Mouse (Mus musculus) liver, embryonic 15.5 days (tissue): ENCODE results near the gene Kazn. TPM values are rescaled to one million over a fixed set of nuclear protein-coding genes. Genes with fewer than 3 reads are reported as not detected.

Experiments used
- ATAC-seq: fragments of 200-750 bp; cut with Nextera tagmentation; 2 replicates; pipeline ENCODE4 v1.8.0; 2017; ENCODE audit warnings: moderate number of reproducible peaks, mild to moderate bottlenecking, moderate library complexity; ENCODE audit not compliant: insufficient read depth
- H3K27ac ChIP-seq: fragments of 300-500 bp; sonication (generic); replicated peaks from 2 replicates; pipeline ENCODE4 v1.5.1; 2015; ENCODE audit warnings: mild to moderate bottlenecking, inconsistent platforms
- H3K27me3 ChIP-seq: fragments of 300-500 bp; sonication (generic); 2 replicates; pipeline ENCODE4 v1.6.1; 2015; ENCODE audit warnings: mild to moderate bottlenecking, inconsistent platforms
- H3K36me3 ChIP-seq: fragments of 300-500 bp; sonication (generic); replicated peaks from 2 replicates; pipeline ENCODE4 v1.6.1; 2015; ENCODE audit warnings: moderate library complexity, mild to moderate bottlenecking, inconsistent platforms
- H3K4me1 ChIP-seq: fragments of 300-500 bp; sonication (generic); replicated peaks from 2 replicates; pipeline ENCODE4 v1.6.1; 2015; ENCODE audit warnings: inconsistent platforms
- H3K4me2 ChIP-seq: fragments of 300-500 bp; sonication (generic); 2 replicates; pipeline ENCODE4 v1.6.1; 2015; ENCODE audit warnings: moderate library complexity, mild to moderate bottlenecking, inconsistent platforms
- H3K4me3 ChIP-seq: fragments of 300-500 bp; sonication (generic); replicated peaks from 2 replicates; pipeline ENCODE4 v1.5.1; 2015; ENCODE audit warnings: mild to moderate bottlenecking, inconsistent platforms
- H3K9ac ChIP-seq: fragments of 300-500 bp; sonication (generic); 2 replicates; pipeline ENCODE4 v1.6.1; 2015; ENCODE audit warnings: moderate library complexity, mild to moderate bottlenecking, inconsistent platforms
- H3K9me3 ChIP-seq: fragments of 300-500 bp; sonication (generic); replicated peaks from 2 replicates; pipeline ENCODE4 v1.6.1; 2016; ENCODE audit warnings: inconsistent platforms
- WGBS: fragments of 180-500 bp; shearing (Covaris S2); methylation state at CpG from one replicate; pipeline ENCODE4 v1.1.7; 2015; ENCODE audit warnings: mixed read lengths; ENCODE audit not compliant: insufficient replicate concordance; 5-methylcytosine and 5-hydroxymethylcytosine counted together
- polyA plus RNA-seq: library from polyadenylated mRNA; unstranded; fragments of >200 nt; fragmentation: Nextera tagmentation; extraction: Ambion mirVana; gene quantifications from 2 replicates; pipeline ENCODE4 v1.2.1, GENCODE M21; 2015

Gene Kazn
- polyA plus RNA-seq, 1 experiment from 2014 or later, result 0.70 TPM

GRCm38 (mm10) chr4:142103081-142103671 is 136.0 kb downstream of the Kazn start:
- Histone ChIP-seq H3K9me3 (no peaks in the 10 kb centered on the region), H3K4me1 (no peaks in the 10 kb centered on the region), H3K4me3 (no peak overlapping the region), H3K27ac (no peak overlapping the region), H3K4me2 (no peak overlapping the region), H3K9ac (no peak overlapping the region), H3K27me3 (no peaks in the 10 kb centered on the region), H3K36me3 (no peaks in the 10 kb centered on the region)
- WGBS, result 33% methylated on average over 12 of the region's 12 CpGs
- ATAC-seq, result no peak

DNA sequence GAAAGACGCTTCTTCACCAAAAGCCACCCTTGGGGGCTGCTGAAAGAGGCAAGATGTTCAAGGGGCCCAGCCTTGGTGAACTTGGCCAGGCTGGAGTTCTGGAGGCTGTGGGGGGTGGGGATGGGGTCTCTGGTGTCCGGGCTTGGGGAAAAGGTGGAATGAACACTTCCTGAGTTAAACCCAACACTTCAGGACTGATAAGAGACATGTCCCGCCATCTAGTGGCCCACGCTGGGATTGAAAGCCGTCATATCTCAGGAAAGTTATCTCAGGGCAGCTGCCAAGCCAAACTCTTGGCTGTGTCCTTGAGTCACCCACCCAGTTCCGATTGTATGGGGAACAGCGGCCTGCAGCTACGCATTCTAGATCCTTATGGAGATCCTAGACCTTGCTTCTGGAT is 140.9 kb downstream of the Kazn start:
- 0 out of 2 replicates have a peak overlapping the region, but pooled peaks have one; percentile 33 for H3K27ac ChIP-seq
- H3K4me2 ChIP-seq, result peak overlapping the region; percentile 49
- whole genome bisulfite sequencing, result 8% methylated on average over 8 of the region's 8 CpGs

DNA sequence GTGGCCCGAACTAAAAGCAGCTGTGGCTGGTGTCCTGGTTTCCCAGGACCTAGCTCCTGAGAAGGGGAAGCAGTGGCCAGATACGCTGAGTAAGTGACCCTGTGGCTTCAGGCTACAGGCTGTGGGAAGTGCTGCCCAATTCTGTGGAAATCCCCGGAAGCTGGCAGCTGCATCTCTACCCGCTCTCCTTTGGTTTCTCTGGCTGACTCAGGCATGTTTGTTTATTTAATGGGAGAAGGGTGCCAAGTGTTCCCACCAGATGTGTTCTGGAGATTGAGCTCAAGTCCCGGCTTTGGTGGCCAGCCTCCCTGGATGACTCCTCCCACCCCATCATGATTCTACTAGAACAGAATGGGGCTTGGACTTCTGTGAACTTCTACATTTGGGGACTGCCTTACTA is 141.3 kb downstream of the Kazn start:
- 6% methylated on average over 5 of the region's 5 CpGs for WGBS
- no peak for ATAC-seq
- peak overlapping the region; percentile 49 for H3K4me2 ChIP-seq
- H3K9ac ChIP-seq, result no peak overlapping the region
- H3K4me3 ChIP-seq, result no peak overlapping the region
- no peaks in the 10 kb centered on the region for H3K36me3 ChIP-seq
- H3K9me3 ChIP-seq, result no peaks in the 10 kb centered on the region
- H3K27me3 ChIP-seq, result no peaks in the 10 kb centered on the region
- H3K27ac ChIP-seq, result peak overlapping the region; percentile 33; the same call in 1 of the 2 replicates
- H3K4me1 ChIP-seq, result peaks cover 5% of the 10 kb centered on the region

More for the DNA sequence above, 140.9 kb downstream of the Kazn start:
- no peaks in the 10 kb centered on the region for H3K36me3 ChIP-seq
- H3K9ac ChIP-seq, result no peak overlapping the region
- no peaks in the 10 kb centered on the region for H3K27me3 ChIP-seq
- H3K9me3 ChIP-seq, result no peaks in the 10 kb centered on the region
- peaks cover 5% of the 10 kb centered on the region for H3K4me1 ChIP-seq
- ATAC-seq, result no peak
- no peak overlapping the region for H3K4me3 ChIP-seq

DNA sequence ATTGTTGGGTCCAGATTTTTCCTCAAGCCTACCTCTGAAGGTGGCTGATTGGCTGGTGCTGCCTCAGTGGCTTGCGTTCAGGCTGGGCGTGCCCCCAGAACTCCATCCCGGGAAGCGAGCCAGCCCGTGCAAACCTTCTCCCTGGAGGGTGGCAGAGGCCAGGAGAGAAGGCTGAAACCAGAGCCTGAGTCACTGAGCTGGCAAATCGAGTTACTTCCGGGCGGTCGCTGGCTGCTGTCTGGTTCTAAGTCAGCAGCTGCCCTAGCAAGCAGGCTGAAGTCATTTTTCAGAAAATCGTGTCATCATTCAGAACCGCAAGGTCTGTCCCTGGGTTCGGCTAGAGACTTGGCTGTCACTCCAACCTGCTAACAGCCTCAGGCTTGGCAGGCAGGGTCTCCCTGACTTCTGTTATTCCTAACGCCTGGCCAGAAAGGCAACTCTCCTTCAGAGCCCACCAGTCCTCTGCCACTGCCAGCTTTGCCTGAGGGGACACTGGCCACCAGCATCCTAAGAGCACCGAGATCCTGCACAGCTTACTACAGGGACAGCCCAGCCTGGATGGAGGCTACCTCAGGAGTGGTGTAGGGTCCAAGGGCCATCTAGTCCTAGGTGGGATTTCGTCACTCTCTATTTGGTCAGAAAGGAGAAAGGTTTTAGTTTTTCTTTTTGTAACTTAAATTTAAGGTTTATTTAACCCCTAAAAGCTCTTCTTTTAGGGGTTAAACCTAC is 143.5 kb downstream of the Kazn start:
- ATAC-seq, result no peak
- Histone ChIP-seq H3K9ac (no peak overlapping the region), H3K36me3 (no peaks in the 10 kb centered on the region), H3K4me3 (no peak overlapping the region), H3K9me3 (no peaks in the 10 kb centered on the region), H3K27me3 (no peaks in the 10 kb centered on the region), H3K4me2 (no peak overlapping the region), H3K4me1 (peaks cover 5% of the 10 kb centered on the region), H3K27ac (no peak overlapping the region)
- WGBS, result 59% methylated on average over 15 of the region's 15 CpGs

GRCm38 (mm10) chr4:142094386-142094785 is 144.8 kb downstream of the Kazn start:
- no peak overlapping the region for H3K9ac ChIP-seq
- H3K4me3 ChIP-seq, result no peak overlapping the region
- WGBS, result 67% methylated on average over 11 of the region's 11 CpGs
- 0 out of 2 replicates have a peak, but pooled peaks have one; percentile 36 for ATAC-seq
- H3K27ac ChIP-seq, result no peak overlapping the region
- H3K9me3 ChIP-seq, result no peaks in the 10 kb centered on the region
- H3K4me1 ChIP-seq, result peaks cover 5% of the 10 kb centered on the region
- H3K4me2 ChIP-seq, result no peak overlapping the region
- no peaks in the 10 kb centered on the region for H3K36me3 ChIP-seq
- H3K27me3 ChIP-seq, result peaks cover 3% of the 10 kb centered on the region; the same call in 1 of the 2 replicates

- H3K9ac ChIP-seq, result no peak overlapping the region
- no peak overlapping the region for H3K4me3 ChIP-seq
- H3K36me3 ChIP-seq, result no peaks in the 10 kb centered on the region
- WGBS, result 55% methylated on average over 2 of the region's 2 CpGs
- peaks cover 14% of the 10 kb centered on the region for H3K27me3 ChIP-seq
- no peak overlapping the region for H3K27ac ChIP-seq
- H3K4me2 ChIP-seq, result no peak overlapping the region
- no peaks in the 10 kb centered on the region for H3K4me1 ChIP-seq
- H3K9me3 ChIP-seq, result no peaks in the 10 kb centered on the region
- no peak for ATAC-seq
These were observed 148.1 kb downstream of the Kazn start for GRCm38 (mm10) chr4:142091100-142091499.

DNA sequence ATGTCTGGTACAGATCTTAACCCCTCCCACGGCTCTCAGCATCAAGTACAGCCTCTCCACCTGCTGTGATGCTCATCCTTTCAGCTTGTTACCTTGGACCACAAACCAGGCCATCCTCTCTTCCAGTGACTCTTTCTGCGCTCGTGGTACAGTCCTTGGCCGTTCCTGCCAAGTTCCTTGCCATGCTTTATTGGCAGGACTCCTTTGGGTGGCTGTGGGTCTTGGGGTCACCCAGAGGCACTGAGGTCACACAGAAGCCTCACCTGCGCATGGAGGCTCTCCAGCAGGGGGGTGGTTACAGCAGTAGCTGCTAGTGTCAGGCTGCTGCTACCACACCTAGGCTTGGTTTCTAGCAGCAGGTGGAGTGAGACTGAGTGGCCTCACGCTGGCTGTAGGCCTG is 149.2 kb downstream of the Kazn start:
- H3K36me3 ChIP-seq, result no peaks in the 10 kb centered on the region
- H3K9me3 ChIP-seq, result no peaks in the 10 kb centered on the region
- no peak overlapping the region for H3K9ac ChIP-seq
- no peak for ATAC-seq
- no peak overlapping the region for H3K4me2 ChIP-seq
- no peak overlapping the region for H3K4me3 ChIP-seq
- no peak overlapping the region for H3K27ac ChIP-seq
- 59% methylated on average over 6 of the region's 6 CpGs for WGBS
- peaks cover 26% of the 10 kb centered on the region for H3K27me3 ChIP-seq
- peaks cover 6% of the 10 kb centered on the region; the same call in 1 of the 2 replicates for H3K4me1 ChIP-seq

DNA sequence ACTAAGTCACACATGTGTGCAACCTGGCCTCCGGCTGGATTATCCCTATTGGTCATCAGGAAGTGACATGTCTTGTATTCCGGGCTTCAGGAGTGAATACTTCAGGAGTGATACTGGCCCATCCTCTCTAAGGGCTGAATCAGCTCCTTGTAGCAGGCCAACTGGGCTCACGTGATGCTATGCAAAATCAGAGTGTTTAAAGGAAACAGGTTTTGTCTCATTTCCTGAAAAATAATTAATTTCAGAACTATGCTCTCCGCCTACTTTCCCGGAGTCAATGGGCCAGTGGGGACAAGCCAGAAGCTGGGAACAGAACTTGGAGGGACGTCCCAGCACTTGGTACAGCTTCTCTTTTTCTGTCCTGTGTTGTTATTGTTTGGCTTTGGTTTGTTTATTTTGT is 150.4 kb downstream of the Kazn start:
- Histone ChIP-seq H3K36me3 (no peaks in the 10 kb centered on the region), H3K27ac (no peak overlapping the region), H3K27me3 (peaks cover 37% of the 10 kb centered on the region), H3K4me2 (no peak overlapping the region), H3K9ac (no peak overlapping the region), H3K4me1 (peaks cover 8% of the 10 kb centered on the region; the same call in 1 of the 2 replicates), H3K9me3 (no peaks in the 10 kb centered on the region), H3K4me3 (no peak overlapping the region)
- ATAC-seq, result no peak
- 46% methylated on average over 6 of the region's 6 CpGs for WGBS

GRCm38 (mm10) chr4:142088409-142088808 is 150.8 kb downstream of the Kazn start:
- Histone ChIP-seq H3K9me3 (no peaks in the 10 kb centered on the region), H3K27me3 (peaks cover 41% of the 10 kb centered on the region), H3K4me1 (peaks cover 8% of the 10 kb centered on the region; the same call in 1 of the 2 replicates), H3K27ac (no peak overlapping the region), H3K4me3 (no peak overlapping the region), H3K36me3 (no peaks in the 10 kb centered on the region), H3K4me2 (no peak overlapping the region), H3K9ac (no peak overlapping the region)
- ATAC-seq, result no peak
- 39% methylated on average over 4 of the region's 4 CpGs for WGBS

- no peak for ATAC-seq
- Histone ChIP-seq H3K36me3 (no peaks in the 10 kb centered on the region), H3K27me3 (peaks cover 58% of the 10 kb centered on the region), H3K9me3 (no peaks in the 10 kb centered on the region), H3K4me3 (peak overlapping the region; percentile 59), H3K9ac (no peak overlapping the region), H3K4me2 (peak overlapping the region; percentile 60), H3K27ac (peak overlapping the region; percentile 78; the same call in 1 of the 2 replicates), H3K4me1 (peaks cover 31% of the 10 kb centered on the region)
- WGBS, result 8% methylated on average over 20 of the region's 20 CpGs
These were observed 154.2 kb downstream of the Kazn start for GRCm38 (mm10) chr4:142084936-142085563.
